Mouse (Mus musculus): ENCODE results near the gene Tbl3. TPM values are rescaled to one million over a fixed set of nuclear protein-coding genes. Genes with fewer than 3 reads are reported as not detected.

Tbl3 gene
- total and polyA plus RNA-seq, 3 experiments: 103 to 111 TPM; not detected in 1

DNA sequence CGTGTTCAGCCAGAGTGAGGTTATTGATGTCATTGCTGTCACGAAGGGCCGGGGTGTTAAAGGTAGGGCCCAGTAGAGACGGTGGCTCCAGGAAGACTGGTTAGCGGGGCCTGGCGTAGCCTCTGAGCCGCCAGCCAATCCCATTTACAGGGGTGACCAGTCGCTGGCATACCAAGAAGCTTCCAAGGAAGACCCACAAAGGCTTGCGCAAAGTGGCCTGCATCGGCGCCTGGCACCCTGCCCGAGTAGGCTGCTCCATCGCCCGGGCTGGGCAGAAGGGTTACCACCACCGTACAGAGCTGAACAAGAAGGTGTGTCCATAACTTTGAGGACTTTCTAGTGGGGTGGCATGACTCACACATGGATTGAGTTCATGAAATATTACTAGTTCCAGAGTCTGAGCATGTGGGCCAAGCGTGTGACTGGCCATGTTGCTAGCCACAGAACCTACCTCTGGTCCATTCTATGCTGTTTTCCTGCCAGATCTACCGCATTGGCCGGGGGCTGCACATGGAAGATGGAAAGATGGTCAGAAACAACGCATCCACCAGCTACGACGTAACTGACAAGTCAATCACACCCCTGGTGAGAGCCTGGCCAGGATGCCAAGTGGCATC lies 26.1 kb upstream of the Tbl3 start:
- TF ChIP-seq E2F4 (IDR thresholded peaks at IDR 0.05; ENCODE audit: borderline replicate concordance, low read depth, low read length) (no peak), ELF1 (IDR thresholded peaks at IDR 0.05; ENCODE audit: low read depth, low read length) (no peak), MAX (IDR thresholded peaks at IDR 0.05; ENCODE audit: low read length) (no peak), TBP (IDR thresholded peaks at IDR 0.05; ENCODE audit: low read depth, low read length) (no peak), ZNF384 (IDR thresholded peaks at IDR 0.05; ENCODE audit: low read depth, low read length) (no peak), TAL1 (IDR thresholded peaks at IDR 0.05; ENCODE audit: low read length) (no peak), RAD21 (IDR thresholded peaks at IDR 0.05; ENCODE audit: low read depth, low read length) (no peak), SIN3A (IDR thresholded peaks at IDR 0.05; ENCODE audit: low read length) (no peak), BHLHE40 (IDR thresholded peaks at IDR 0.05; ENCODE audit: borderline replicate concordance, low read depth, low read length) (no peak), RCOR1 (IDR thresholded peaks at IDR 0.05; ENCODE audit: low read depth, low read length) (no peak), EP300 (IDR thresholded peaks at IDR 0.05; ENCODE audit: low read depth in 1 of 2, low read length in 2 of 2) (no peak), CHD2 (IDR thresholded peaks at IDR 0.05; ENCODE audit: low read length) (no peak), SMC3 (IDR thresholded peaks at IDR 0.05; ENCODE audit: low read depth, low read length) (no peak), ZMIZ1 (IDR thresholded peaks at IDR 0.05; ENCODE audit: low read depth, low read length) (no peak), TCF12 (IDR thresholded peaks at IDR 0.05; ENCODE audit: low read depth, low read length) (no peak), MYB (IDR thresholded peaks at IDR 0.05; ENCODE audit: low read depth, low read length) (no peak), NRF1 (IDR thresholded peaks at IDR 0.05; ENCODE audit: insufficient read depth, low read depth, low read length, poor library complexity, severe bottlenecking) (no peak), POLR2AphosphoS5 (IDR thresholded peaks at IDR 0.05; ENCODE audit: borderline replicate concordance, low read depth, low read length) (no peak)
- Histone ChIP-seq H3K27me3 (ENCODE audit: control insufficient read depth in 1 of 2, insufficient read depth in 2 of 2, low read length in 2 of 2) (no peaks in the 10 kb centered on the region), H3K79me2 (ENCODE audit: control insufficient read depth, insufficient read depth, low read length, poor library complexity) (peaks cover 2% of the 10 kb centered on the region; the same call in 1 of the 2 replicates), H3K9ac (ENCODE audit: control insufficient read depth, low read depth, low read length, poor library complexity, severe bottlenecking) (no peak overlapping the region), H3K36me3 (ENCODE audit: control insufficient read depth in 1 of 2, insufficient read depth in 2 of 2, low read length in 2 of 2) (peaks cover 0 to 10% of the 10 kb centered on the region in 2 experiments; a peak in 1 of 4 replicates), H3K9me3 (replicated peaks; ENCODE audit: insufficient read depth, low read length) (no peaks in the 10 kb centered on the region), H3K4me3 (ENCODE audit: control insufficient read depth in 1 of 2, insufficient read depth in 1 of 2, low read depth in 2 of 2, low read length in 2 of 2) (no peak overlapping the region), H3K4me1 (ENCODE audit: control insufficient read depth in 1 of 2, insufficient read depth in 2 of 2, low read length in 2 of 2) (peaks cover 0 to 22% of the 10 kb centered on the region in 2 experiments; a peak in 2 of 4 replicates), H3K27ac (ENCODE audit: control insufficient read depth, low read depth, low read length) (no peak overlapping the region)
- no peak for DNase-seq (ENCODE audit: low read depth, low spot score)

- Histone ChIP-seq H3K9ac (ENCODE audit: control insufficient read depth, low read depth, low read length, poor library complexity, severe bottlenecking) (no peak overlapping the region), H3K79me2 (ENCODE audit: control insufficient read depth, insufficient read depth, low read length, poor library complexity) (peaks cover 2% of the 10 kb centered on the region; the same call in 1 of the 2 replicates), H3K27ac (ENCODE audit: control insufficient read depth, low read depth, low read length) (no peak overlapping the region), H3K36me3 (ENCODE audit: control insufficient read depth in 1 of 2, insufficient read depth in 2 of 2, low read length in 2 of 2) (peaks cover 0 to 7% of the 10 kb centered on the region in 2 experiments; a peak in 1 of 4 replicates), H3K4me3 (ENCODE audit: control insufficient read depth in 1 of 2, insufficient read depth in 1 of 2, low read depth in 2 of 2, low read length in 2 of 2) (no peak overlapping the region), H3K4me1 (ENCODE audit: control insufficient read depth in 1 of 2, insufficient read depth in 2 of 2, low read length in 2 of 2) (peaks cover 0 to 19% of the 10 kb centered on the region in 2 experiments; a peak in 2 of 4 replicates), H3K27me3 (ENCODE audit: control insufficient read depth in 1 of 2, insufficient read depth in 2 of 2, low read length in 2 of 2) (no peaks in the 10 kb centered on the region), H3K9me3 (replicated peaks; ENCODE audit: insufficient read depth, low read length) (no peaks in the 10 kb centered on the region)
- no peak for DNase-seq (ENCODE audit: low read depth, low spot score)
- TF ChIP-seq CHD2 (IDR thresholded peaks at IDR 0.05; ENCODE audit: low read length) (no peak), RCOR1 (IDR thresholded peaks at IDR 0.05; ENCODE audit: low read depth, low read length) (no peak), MYC (IDR thresholded peaks at IDR 0.05; ENCODE audit: low read depth, low read length) (no peak), RAD21 (IDR thresholded peaks at IDR 0.05; ENCODE audit: low read depth, low read length) (no peak), NELFE (IDR thresholded peaks at IDR 0.05; ENCODE audit: low read depth, low read length) (no peak), USF1 (IDR thresholded peaks at IDR 0.05; ENCODE audit: low read depth, low read length) (no peak), MYB (IDR thresholded peaks at IDR 0.05; ENCODE audit: low read depth, low read length) (no peak), TAL1 (IDR thresholded peaks at IDR 0.05; ENCODE audit: low read length) (no peak), E2F4 (IDR thresholded peaks at IDR 0.05; ENCODE audit: borderline replicate concordance, low read depth, low read length) (no peak)
Observed at GRCm38 (mm10) chr17:24732233-24732935, 24.9 kb upstream of the Tbl3 start.

All from MEL (cell line).